Comparison of ENCODE assay signal across 20 mouse cellular contexts in genomic region chr4:44555576-44555975, GRCm38 (mm10).
"Had no signal": no experiment of that assay in that cellular context is flagged by ENCODE, and none has a peak within 500 bp of the region (broad histone marks: within the 10 kb centered on the region; RNA-seq: fewer than 3 reads in every experiment).

No protein-coding gene starts in this region.

- H3K9me3 ChIP-seq: heart, embryonic 10.5 days; heart, embryonic 12.5 days; hindbrain, embryonic 10.5 days; hindbrain, embryonic 12.5 days; intestine, embryonic 15.5 days; limb, embryonic 13.5 days; limb, embryonic 15.5 days; liver, embryonic 12.5 days had no signal

- DNase-seq: gastrocnemius, postnatal 14 days; gastrocnemius, postnatal 36 days; heart, adult 18-20 months; heart, postnatal 10 days; heart, postnatal 4 days; kidney, adult 18-20 months; kidney, adult 8-10 months; kidney, postnatal 10 days; kidney, postnatal 25 days; kidney, postnatal 4 days; left cerebral cortex, postnatal 4 days had no signal

- H3K36me3 ChIP-seq: heart, embryonic 10.5 days; heart, embryonic 12.5 days; hindbrain, embryonic 12.5 days; intestine, embryonic 15.5 days; limb, embryonic 13.5 days; limb, embryonic 15.5 days; liver, embryonic 12.5 days had no signal

- H3K4me3 ChIP-seq: heart, embryonic 10.5 days; heart, embryonic 12.5 days; hindbrain, embryonic 10.5 days; hindbrain, embryonic 12.5 days; intestine, embryonic 15.5 days; layer of hippocampus, adult 2 months; limb, embryonic 13.5 days; limb, embryonic 15.5 days; liver, embryonic 12.5 days had no signal

- H3K4me1 ChIP-seq: intestine, embryonic 15.5 days; liver, embryonic 12.5 days had no signal
